Mouse (Mus musculus) erythroblast, embryonic 14.5 days (primary cell): ENCODE results near the gene Pak2.

Experiments
- GATA1 ChIP-seq: IDR thresholded peaks from 2 replicates; pipeline ENCODE4 v1.6.1; 2012; ENCODE audit warnings: low read length, inconsistent platforms, mixed read lengths
- TAL1 ChIP-seq: IDR thresholded peaks from 3 replicates; pipeline ENCODE4 v1.6.1; 2012; ENCODE audit warnings: low read length, inconsistent platforms, mixed read lengths

- TF ChIP-seq GATA1: no peak
- TF ChIP-seq TAL1: no peak
Observed at GRCm38 (mm10) chr16:31992039-31992438, 87.1 kb downstream of the Pak2 start.
